Mouse (Mus musculus) activated CD4-positive, CD25-positive, alpha-beta regulatory T cell, adult 4 months (primary cell): ENCODE results near the gene Yipf1. TPM values are rescaled to one million over a fixed set of nuclear protein-coding genes. Genes with fewer than 3 reads are reported as not detected.

Experiments used
- ATAC-seq: one replicate; pipeline ENCODE4 v1.8.0; 2017
- polyA plus RNA-seq, 2 experiments: library from polyadenylated mRNA; unstranded; fragments of 100-300 nt; shearing (Covaris generic); gene quantifications; one replicate each; pipeline ENCODE4 v1.2.1; 2017

Yipf1 gene
- 100 to 1,000 TPM in 1 of 2 experiments, 10 to 100 TPM in 1; 91.4 to 105 TPM for polyA plus RNA-seq

GRCm38 (mm10) chr4:107313690-107314478, at the start of gene Yipf1:
Yipf1 (plus strand) TSS chr4:107314363.
- ATAC-seq, result peak; percentile 99

DNA sequence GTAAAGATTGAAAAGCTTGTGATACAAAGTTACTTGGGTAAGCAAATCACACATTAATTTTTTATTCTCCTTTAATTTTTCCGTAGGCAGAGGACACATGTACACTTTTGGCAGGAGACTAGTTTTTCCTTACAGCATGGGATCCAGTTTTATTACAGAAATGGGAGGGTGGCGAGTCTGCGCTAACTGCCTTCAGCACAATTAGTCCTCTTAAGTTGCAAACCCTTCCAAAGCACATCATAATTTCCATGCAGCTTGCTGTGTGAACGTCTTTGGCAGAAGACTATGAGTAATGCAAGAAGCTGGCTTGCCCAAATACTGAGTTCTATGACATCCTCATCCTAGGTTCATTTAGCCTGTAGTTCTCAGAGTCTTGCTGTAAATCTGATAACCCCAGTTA, 40.5 kb upstream of the Yipf1 start:
- ATAC-seq, result no peak

- no peak for ATAC-seq
Observed at GRCm38 (mm10) chr4:107274511-107274910, 39.7 kb upstream of the Yipf1 start.

GRCm38 (mm10) chr4:107278188-107278707, 35.9 kb upstream of the Yipf1 start:
- no peak for ATAC-seq

- no peak for ATAC-seq
Observed at GRCm38 (mm10) chr4:107280843-107281475, 33.2 kb upstream of the Yipf1 start.

- no peak for ATAC-seq
Observed at GRCm38 (mm10) chr4:107285446-107286200, 28.5 kb upstream of the Yipf1 start.

GRCm38 (mm10) chr4:107286386-107286785, 27.8 kb upstream of the Yipf1 start:
- ATAC-seq, result no peak

DNA sequence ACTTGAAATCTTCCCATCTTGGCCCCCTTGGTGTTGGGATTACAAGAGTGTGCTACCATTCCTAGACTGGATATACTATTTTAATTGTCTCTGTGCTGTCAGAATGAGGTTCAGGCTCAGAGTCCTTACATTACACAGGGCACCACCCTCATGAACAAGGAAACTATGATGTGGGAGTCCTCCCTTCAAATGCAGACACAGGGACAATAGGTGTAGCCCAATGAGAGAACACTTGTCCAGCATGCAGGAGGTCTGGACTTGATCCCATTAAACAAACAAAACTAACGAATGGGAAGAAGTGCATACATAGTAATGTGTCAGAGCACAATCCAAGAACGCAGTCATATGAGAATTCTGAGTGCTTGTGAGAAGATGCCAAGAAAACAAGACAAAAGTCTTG, 26.6 kb upstream of the Yipf1 start:
- ATAC-seq, result no peak

DNA sequence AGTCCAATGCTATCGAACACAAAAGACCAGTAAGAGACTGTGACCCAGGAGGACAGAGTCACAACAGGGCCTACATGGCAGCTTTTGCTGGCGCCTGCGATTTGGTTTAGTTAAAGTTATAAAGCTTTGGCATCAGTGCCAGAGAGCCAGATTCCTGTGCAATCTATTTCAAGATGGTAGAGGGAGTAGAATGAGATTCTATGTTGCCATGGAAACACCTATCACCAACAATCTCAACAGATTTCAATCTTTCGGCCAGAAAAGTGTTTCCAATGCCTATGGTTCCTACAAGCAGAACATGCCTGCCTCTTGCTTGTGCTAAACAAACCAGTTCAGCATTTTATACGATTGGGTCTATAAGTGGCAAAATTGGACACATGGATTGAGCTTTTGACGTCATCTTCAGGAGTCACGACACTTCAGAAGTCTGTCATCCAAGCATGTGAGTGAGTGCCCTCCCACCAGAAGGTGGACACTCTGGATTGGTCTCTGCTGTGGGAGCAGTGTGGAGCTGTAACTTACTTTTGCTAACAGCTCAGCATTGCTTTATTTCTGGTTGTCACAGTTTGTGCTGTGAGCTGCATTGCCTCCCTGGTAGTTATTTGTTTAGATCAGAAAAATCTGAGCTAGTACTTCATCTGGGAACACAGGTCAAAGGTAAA, 22.4 kb upstream of the Yipf1 start:
- ATAC-seq, result no peak

DNA sequence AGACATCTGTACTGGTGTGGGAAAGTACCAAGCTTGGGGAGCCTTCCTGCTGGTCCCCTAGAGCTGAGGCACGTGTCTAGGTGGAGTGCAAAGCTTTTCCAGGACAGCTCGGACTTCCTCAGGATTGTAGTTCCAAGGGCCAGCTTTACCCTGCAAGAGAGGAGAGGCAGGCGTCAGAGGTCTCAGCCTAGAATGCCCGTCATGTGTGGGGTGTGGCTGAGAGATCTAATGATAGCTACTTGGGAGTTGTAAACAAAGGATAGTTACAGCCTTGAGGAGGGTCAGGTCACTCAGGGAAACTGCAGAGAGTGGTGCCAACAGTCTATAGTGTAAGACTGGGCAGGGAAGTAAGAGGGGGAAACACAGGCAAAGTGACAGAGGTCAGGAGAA, 21.9 kb upstream of the Yipf1 start:
- no peak for ATAC-seq

GRCm38 (mm10) chr4:107298071-107298606, 16.0 kb upstream of the Yipf1 start:
- no peak for ATAC-seq

GRCm38 (mm10) chr4:107299779-107300340, 14.3 kb upstream of the Yipf1 start:
- no peak for ATAC-seq

- ATAC-seq, result no peak
Observed at GRCm38 (mm10) chr4:107300371-107300770, 13.8 kb upstream of the Yipf1 start.

DNA sequence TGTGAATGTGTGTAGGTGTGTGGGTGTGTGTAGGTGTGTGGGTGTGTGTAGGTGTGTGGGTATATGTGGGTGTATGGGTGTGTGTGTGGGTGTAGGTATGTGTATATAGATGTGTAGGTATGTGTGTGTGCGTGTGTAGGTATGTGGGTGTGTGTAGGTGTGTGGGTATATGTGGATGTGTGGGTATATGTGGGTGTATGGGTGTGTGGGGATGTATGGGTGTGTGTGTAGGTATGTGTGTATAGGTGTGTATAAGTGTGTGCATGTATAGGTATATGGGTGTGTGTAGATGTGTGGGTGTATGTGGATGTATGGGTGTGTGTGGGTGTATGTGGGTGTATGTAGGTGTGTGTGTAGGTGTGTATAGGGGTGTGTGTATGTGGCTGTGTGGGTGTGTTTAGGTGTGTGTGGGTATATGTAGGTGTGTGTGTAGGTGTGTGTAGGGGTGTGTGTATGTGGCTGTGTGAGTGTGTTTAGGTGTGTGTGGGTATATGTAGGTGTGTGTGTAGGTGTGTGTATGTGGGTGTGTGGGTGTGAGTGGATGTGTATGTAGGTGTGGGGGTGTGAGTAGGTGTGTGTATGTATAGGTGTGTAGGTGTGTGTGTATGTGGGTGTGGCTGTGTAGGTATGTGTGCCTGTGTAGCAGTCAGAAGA, 13.1 kb upstream of the Yipf1 start:
- no peak for ATAC-seq

GRCm38 (mm10) chr4:107302221-107302620, 11.9 kb upstream of the Yipf1 start:
- no peak for ATAC-seq

- ATAC-seq, result no peak
Observed at GRCm38 (mm10) chr4:107302832-107303231, 11.3 kb upstream of the Yipf1 start.

DNA sequence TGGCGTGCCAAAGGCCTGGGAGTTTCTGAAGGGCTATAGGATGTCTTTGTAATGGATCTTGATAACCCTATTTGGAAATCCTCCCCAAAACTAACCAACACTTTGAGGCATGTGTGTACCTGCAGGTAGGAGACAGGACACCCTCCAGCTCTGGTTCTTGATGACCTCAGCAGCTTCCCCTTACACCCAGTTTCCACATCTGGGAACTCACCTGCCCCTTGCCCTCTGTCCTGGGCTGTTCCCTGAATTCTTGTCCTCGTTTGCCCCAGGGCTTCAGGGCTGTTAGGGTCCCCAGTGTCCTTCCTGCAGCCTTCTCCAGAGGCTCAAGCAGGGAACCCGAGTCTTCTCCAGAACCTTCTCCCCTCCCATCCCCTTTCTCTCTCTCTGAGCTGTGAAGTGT, 10.6 kb upstream of the Yipf1 start:
- no peak for ATAC-seq

DNA sequence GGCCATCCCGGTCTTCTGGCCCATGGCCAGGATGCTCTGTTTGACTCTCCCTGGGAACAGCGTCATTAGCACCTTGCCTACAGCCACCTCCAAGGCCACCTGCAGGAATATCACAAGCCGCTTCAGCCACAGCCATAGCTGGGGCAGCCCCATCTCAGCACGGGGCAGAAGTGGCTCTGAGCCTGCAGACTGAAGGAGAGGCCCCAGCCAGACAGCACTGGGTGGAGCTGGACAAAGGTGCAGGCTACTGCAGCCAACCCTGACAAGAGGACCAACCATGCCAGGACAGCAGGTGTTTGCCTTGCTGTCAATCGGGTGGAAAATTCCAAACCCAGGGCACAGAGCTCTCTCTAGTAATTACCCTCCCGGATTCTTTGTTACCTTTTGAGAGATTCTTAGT, 7.2 kb upstream of the Yipf1 start, which contains the start of gene Dio1:
TSS of gene Dio1 (minus strand) at position 204 of the 400 bp plus-strand sequence.
- ATAC-seq, result no peak

- ATAC-seq, result no peak
Observed at GRCm38 (mm10) chr4:107314479-107314805, 279 bp downstream of the Yipf1 start.

- no peak for ATAC-seq
Observed at GRCm38 (mm10) chr4:107318646-107319045, 4.5 kb downstream of the Yipf1 start.

DNA sequence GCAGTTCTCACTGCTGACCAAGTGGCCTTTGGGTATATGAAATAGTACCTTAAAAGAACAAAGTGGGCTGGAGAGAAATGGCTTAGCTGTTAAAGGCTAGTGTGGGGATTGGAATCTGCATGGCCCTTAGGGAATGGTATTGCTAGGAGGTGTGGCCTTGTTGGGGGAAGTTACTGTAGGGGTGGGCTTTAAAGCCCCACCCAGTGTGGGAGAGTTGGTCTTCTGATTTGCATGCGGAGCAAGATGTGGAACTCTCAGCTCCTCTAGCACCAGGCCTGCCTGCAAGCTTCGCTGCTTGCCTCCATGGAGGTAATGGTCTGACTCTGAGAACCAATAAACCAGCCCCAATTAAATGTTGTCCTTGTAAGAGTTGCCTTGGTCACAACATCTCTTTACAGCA, 6.9 kb downstream of the Yipf1 start:
- ATAC-seq, result no peak

GRCm38 (mm10) chr4:107323113-107323512, 8.9 kb downstream of the Yipf1 start:
- ATAC-seq, result no peak
